Mouse (Mus musculus): Measurements from ENCODE around the gene Higd1a. TPM values are rescaled to one million over a fixed set of nuclear protein-coding genes. Genes with fewer than 3 reads are reported as not detected.

Higd1a gene
- polyA plus RNA-seq, 1 experiment from 2014 or later: 163 TPM

- Histone ChIP-seq H3K36me3 (ENCODE audit: insufficient read depth) (no peaks in the 10 kb centered on the region), H3K27me3 (ENCODE audit: insufficient read depth, low read length) (no peaks in the 10 kb centered on the region), H3K4me3 (ENCODE audit: low read depth, low read length) (no peak overlapping the region), H3K27ac (ENCODE audit: low read depth) (0 out of 2 replicates have a peak overlapping the region, but pooled peaks have one; percentile 36), H3K9ac (no peak overlapping the region), H3K9me3 (ENCODE audit: low read depth, low read length) (no peaks in the 10 kb centered on the region), H3K4me2 (no peak overlapping the region), H3K4me1 (ENCODE audit: insufficient read depth) (0 out of 2 replicates have a peak, but pooled peaks cover 12% of the 10 kb centered on the region)
- ATAC-seq (ENCODE audit: insufficient read depth) (peak; percentile 73), DNase-seq (peak; percentile 87)
- TF ChIP-seq CTCF (IDR thresholded peaks at IDR 0.05; ENCODE audit: low read depth): no peak
- WGBS: 51% methylated on average over 6 of the region's 6 CpGs
Measured at GRCm38 (mm10) chr9:121867632-121868031, 9.5 kb upstream of the Higd1a start.

DNA sequence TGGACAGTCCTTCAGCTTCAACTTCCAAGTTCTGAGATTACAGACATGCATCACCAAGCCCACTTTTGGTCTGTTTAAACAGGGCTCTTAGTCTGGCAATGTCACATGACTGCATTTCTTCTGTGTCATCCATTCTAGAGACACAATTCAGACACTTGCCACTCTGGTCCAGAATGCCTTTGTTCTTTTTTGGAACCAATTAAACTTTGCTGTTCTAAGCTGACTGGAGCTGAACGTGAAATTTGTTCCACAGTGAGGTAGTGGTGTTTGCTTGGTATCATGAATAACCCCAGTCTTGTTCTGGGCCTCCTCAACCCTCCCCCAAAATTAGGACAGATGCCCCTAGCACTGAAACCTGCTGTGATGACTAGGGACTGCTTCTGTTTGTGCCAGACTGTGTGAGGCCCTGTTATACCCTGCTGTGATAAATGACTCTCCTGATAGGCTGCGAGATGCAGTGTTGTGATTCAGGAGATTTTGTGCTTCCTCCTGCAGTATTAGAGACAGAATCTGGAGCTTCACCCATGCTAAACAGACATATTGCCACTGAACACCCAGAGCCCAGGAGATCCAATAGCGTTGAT, 7.4 kb upstream of the Higd1a start:
- Histone ChIP-seq H3K36me3 (ENCODE audit: insufficient read depth) (no peaks in the 10 kb centered on the region), H3K9me3 (ENCODE audit: low read depth, low read length) (no peaks in the 10 kb centered on the region), H3K4me2 (no peak overlapping the region), H3K9ac (no peak overlapping the region), H3K27ac (ENCODE audit: low read depth) (no peak overlapping the region), H3K4me1 (ENCODE audit: insufficient read depth) (0 out of 2 replicates have a peak, but pooled peaks cover 12% of the 10 kb centered on the region), H3K27me3 (ENCODE audit: insufficient read depth, low read length) (no peaks in the 10 kb centered on the region), H3K4me3 (ENCODE audit: low read depth, low read length) (no peak overlapping the region)
- no peak for TF ChIP-seq CTCF (IDR thresholded peaks at IDR 0.05; ENCODE audit: low read depth)
- 29% methylated on average over 3 of the region's 3 CpGs for whole genome bisulfite sequencing
- no peak for DNase-seq
- ATAC-seq (ENCODE audit: insufficient read depth): no peak

DNA sequence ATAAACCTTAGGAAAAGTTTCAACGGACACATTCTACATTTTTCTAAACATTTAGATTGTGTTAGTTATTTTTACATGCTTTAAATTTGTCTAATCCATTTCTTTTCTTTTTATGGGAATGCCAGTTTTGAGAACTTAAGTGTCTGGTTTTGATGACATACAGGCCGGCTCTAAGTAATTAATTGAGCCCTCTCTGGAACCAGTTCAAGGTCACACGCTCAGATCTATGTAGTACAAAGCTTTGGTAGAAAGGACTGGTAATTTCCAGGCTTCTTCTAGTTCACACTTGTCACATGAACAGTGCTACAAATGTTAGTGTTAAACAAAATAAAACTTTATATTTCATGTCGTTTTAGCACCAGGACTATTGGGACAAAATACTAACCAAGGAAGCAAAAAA, 6.7 kb upstream of the Higd1a start:
- Histone ChIP-seq H3K4me2 (no peak overlapping the region), H3K4me1 (ENCODE audit: insufficient read depth) (0 out of 2 replicates have a peak, but pooled peaks cover 12% of the 10 kb centered on the region), H3K27me3 (ENCODE audit: insufficient read depth, low read length) (no peaks in the 10 kb centered on the region), H3K4me3 (ENCODE audit: low read depth, low read length) (no peak overlapping the region), H3K36me3 (ENCODE audit: insufficient read depth) (no peaks in the 10 kb centered on the region), H3K9ac (no peak overlapping the region), H3K27ac (ENCODE audit: low read depth) (no peak overlapping the region), H3K9me3 (ENCODE audit: low read depth, low read length) (no peaks in the 10 kb centered on the region)
- WGBS: 34% methylated on average over 4 of the region's 4 CpGs
- ATAC-seq (ENCODE audit: insufficient read depth) (no peak), DNase-seq (peak; percentile 74)
- TF ChIP-seq CTCF (IDR thresholded peaks at IDR 0.05; ENCODE audit: low read depth): no peak

- Histone ChIP-seq H3K36me3 (ENCODE audit: insufficient read depth) (no peaks in the 10 kb centered on the region), H3K27me3 (ENCODE audit: insufficient read depth, low read length) (no peaks in the 10 kb centered on the region), H3K9ac (no peak overlapping the region), H3K4me2 (no peak overlapping the region), H3K4me3 (ENCODE audit: low read depth, low read length) (no peak overlapping the region), H3K4me1 (ENCODE audit: insufficient read depth) (0 out of 2 replicates have a peak, but pooled peaks cover 11% of the 10 kb centered on the region), H3K27ac (ENCODE audit: low read depth) (no peak overlapping the region), H3K9me3 (ENCODE audit: low read depth, low read length) (no peaks in the 10 kb centered on the region)
- TF ChIP-seq CTCF (IDR thresholded peaks at IDR 0.05; ENCODE audit: low read depth): no peak
- 77% methylated on average over 2 of the region's 2 CpGs for WGBS
- ATAC-seq (ENCODE audit: insufficient read depth) (no peak), DNase-seq (no peak)
Measured at GRCm38 (mm10) chr9:121860921-121861320, 2.8 kb upstream of the Higd1a start.

- Histone ChIP-seq H3K4me1 (ENCODE audit: insufficient read depth) (0 out of 2 replicates have a peak, but pooled peaks cover 6% of the 10 kb centered on the region), H3K4me3 (ENCODE audit: low read depth, low read length) (no peak overlapping the region), H3K36me3 (ENCODE audit: insufficient read depth) (no peaks in the 10 kb centered on the region), H3K4me2 (no peak overlapping the region), H3K9me3 (ENCODE audit: low read depth, low read length) (no peaks in the 10 kb centered on the region), H3K9ac (no peak overlapping the region), H3K27me3 (ENCODE audit: insufficient read depth, low read length) (no peaks in the 10 kb centered on the region), H3K27ac (ENCODE audit: low read depth) (no peak overlapping the region)
- 93% methylated on average over 2 of the region's 2 CpGs for WGBS
- no peak for TF ChIP-seq CTCF (IDR thresholded peaks at IDR 0.05; ENCODE audit: low read depth)
- DNase-seq (no peak), ATAC-seq (ENCODE audit: insufficient read depth) (no peak)
Measured at GRCm38 (mm10) chr9:121859345-121859744, 1.2 kb upstream of the Higd1a start.

GRCm38 (mm10) chr9:121857474-121858152, 549 bp downstream of the Higd1a start:
- H3K27me3 ChIP-seq (ENCODE audit: insufficient read depth, low read length): no peaks in the 10 kb centered on the region
- WGBS: under 1% methylated on average over 70 of the region's 70 CpGs
- TF ChIP-seq CTCF (IDR thresholded peaks at IDR 0.05; ENCODE audit: low read depth): peak; percentile 28
- 0 out of 2 replicates have a peak, but pooled peaks cover 5% of the 10 kb centered on the region for H3K4me1 ChIP-seq (ENCODE audit: insufficient read depth)
- DNase-seq (peak; percentile 99), ATAC-seq (ENCODE audit: insufficient read depth) (peak; percentile 98)
- peak overlapping the region; percentile 81 for H3K4me3 ChIP-seq (ENCODE audit: low read depth, low read length)
- no peaks in the 10 kb centered on the region for H3K9me3 ChIP-seq (ENCODE audit: low read depth, low read length)
- H3K27ac ChIP-seq (ENCODE audit: low read depth): peak overlapping the region; percentile 98
- peak overlapping the region; percentile 86 for H3K9ac ChIP-seq
- H3K36me3 ChIP-seq (ENCODE audit: insufficient read depth): 0 out of 2 replicates have a peak, but pooled peaks cover 3% of the 10 kb centered on the region
- H3K4me2 ChIP-seq: peak overlapping the region; percentile 89
